Mouse (Mus musculus): Measurements from ENCODE around the gene Lhx1. TPM values are rescaled to one million over a fixed set of nuclear protein-coding genes. Genes with fewer than 3 reads are reported as not detected.

Gene Lhx1
- total RNA-seq (2021): not detected in 2 replicates
- long read RNA-seq: 0 reads

- DNase-seq: peak; percentile 31
Observed at GRCm38 (mm10) chr11:84525421-84526274, at the start of gene Lhx1. Lhx1 (minus strand) TSS chr11:84525535.

DNA sequence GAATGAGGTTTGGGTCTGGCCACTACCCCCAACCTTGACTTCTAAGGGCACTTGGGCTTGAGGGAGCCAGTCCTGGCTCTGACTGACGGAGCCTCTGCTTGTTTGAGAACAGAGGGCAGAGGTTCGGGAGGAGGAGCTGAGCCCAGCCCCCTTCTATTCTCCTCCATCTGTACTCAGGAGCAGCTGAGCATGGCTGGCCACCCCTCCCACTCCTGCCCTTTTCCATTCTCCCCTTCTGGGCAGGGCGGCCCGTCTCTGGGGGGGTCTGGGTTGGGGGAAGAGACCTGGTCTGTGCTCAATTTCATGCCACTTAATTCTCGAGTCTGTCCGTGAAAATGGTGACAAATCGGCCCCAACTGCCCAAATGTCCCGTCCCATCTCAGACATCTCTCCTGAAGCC lies 49.5 kb upstream of the Lhx1 start:
- DNase-seq: no peak

DNA sequence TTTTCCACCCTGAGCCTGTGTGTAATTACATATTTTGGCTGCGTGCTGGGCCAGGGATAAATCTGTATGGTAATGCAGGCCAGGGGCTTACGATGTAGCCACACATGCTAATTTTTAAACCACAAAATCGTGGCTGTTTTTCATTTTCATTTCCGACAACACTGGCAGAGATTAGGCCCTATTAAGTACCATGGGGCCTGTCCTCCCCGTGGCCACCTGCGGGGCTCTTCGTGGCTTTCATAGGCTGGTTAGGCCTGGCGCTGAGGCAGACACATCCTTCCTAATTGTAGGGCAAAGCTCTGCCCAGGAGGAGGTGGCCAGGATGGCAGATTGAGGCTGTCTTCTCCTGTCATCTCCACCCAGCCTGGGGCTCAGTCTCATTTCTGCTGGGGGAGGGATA lies 48.3 kb upstream of the Lhx1 start:
- no peak for DNase-seq

DNA sequence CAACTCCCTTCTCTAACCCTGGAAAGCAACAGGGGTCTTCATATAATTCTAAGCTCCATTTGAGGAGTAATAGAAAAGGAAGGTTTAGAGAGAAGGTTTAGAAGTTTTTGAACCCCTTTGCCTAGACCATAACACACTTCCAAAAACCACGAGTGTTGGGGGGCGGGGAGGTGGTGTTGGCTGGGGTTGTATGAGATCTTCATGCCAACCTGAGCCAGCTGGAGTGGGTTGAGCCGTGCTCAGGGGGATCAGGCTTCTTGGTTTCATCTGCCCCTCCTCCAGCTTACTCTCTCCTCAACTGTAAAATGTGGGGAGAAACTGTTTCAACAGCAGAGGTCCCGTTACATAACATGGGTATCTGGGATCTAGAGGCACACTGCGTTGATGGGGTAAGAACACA lies 45.5 kb upstream of the Lhx1 start:
- DNase-seq: no peak

- no peak for DNase-seq
Observed at GRCm38 (mm10) chr11:84570392-84570791, 45.1 kb upstream of the Lhx1 start.

GRCm38 (mm10) chr11:84569052-84569751 lies 43.9 kb upstream of the Lhx1 start:
- no peak for DNase-seq

- DNase-seq: no peak
Observed at GRCm38 (mm10) chr11:84568482-84568881, 43.1 kb upstream of the Lhx1 start.

GRCm38 (mm10) chr11:84566691-84567090 lies 41.4 kb upstream of the Lhx1 start:
- no peak for DNase-seq

GRCm38 (mm10) chr11:84565224-84565623 lies 39.9 kb upstream of the Lhx1 start:
- no peak for DNase-seq

GRCm38 (mm10) chr11:84563360-84563759 lies 38.0 kb upstream of the Lhx1 start:
- no peak for DNase-seq

DNA sequence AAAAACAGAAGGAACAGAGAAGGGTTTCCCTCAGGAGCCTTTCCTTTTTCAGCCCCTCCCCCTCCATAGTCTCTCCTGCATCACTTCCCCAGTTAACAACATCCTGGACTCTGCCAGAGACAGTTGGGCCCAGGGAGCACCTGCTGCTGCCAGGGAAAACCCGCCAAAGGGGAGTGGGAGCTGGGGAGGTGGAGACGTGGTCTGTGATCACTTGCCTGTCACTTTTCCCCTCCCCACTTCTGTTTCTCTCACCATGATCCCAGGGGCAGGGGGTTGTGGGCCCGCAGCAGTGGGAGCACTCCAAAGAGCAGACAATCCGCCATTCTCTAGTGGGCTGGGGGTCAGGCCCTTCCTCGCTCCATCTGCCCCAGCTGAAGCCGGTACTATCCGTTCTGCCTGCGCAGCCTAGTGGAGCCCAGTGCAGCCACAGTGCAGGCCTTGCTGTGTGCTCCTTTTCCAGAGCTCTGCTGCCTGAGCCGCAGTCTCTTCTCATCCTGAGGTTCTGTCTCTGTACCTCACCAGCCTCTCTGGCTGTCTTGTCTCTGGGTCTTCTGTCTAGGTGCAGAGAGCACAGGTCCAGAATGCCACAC lies 37.5 kb upstream of the Lhx1 start:
- no peak for DNase-seq

GRCm38 (mm10) chr11:84561546-84561945 lies 36.2 kb upstream of the Lhx1 start:
- DNase-seq: no peak

GRCm38 (mm10) chr11:84553821-84554450 lies 28.6 kb upstream of the Lhx1 start:
- no peak for DNase-seq

DNA sequence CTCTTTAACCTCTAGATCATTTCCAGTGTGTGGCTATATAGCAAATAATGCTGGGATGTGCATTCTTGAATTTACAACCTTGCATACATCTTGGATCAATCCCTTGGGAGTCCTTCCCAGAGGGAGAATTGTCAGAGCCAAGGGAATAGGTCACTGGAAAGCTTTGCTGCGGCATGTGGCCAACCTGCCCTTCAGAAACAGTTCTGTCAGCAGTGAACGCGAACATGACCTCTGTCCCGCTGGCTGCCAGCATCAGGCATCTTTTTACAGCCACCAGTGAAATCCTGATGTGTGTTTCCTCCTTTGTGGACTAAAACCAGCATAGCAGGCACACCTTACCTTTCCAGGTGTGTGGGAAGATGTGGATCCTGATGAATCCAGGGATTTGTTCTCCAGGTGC lies 26.0 kb upstream of the Lhx1 start:
- DNase-seq: no peak

GRCm38 (mm10) chr11:84549258-84549791 lies 24.0 kb upstream of the Lhx1 start:
- DNase-seq: no peak

DNA sequence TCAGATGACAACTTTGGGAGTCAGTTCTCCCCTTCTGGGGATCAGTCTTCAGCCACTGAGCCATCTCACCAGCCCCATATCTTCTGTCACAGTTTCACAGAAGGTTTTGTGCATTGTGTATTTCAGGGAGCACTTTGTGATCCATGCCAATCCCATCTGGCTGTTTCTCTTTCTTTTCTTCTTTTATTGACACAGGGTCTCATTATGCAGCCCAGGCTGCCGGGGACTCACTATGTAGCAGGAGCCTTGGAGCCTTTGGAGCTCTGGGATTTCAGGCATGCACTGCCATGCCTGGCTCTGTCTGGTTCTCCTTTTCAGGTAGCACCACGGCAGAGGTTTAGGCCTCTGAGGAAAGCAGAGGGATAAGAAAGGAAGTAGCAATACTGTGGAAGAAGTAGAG lies 23.0 kb upstream of the Lhx1 start:
- DNase-seq: no peak

- DNase-seq: no peak
Observed at GRCm38 (mm10) chr11:84539981-84540380, 14.6 kb upstream of the Lhx1 start.

GRCm38 (mm10) chr11:84529797-84530703 lies 4.7 kb upstream of the Lhx1 start:
- DNase-seq: no peak

DNA sequence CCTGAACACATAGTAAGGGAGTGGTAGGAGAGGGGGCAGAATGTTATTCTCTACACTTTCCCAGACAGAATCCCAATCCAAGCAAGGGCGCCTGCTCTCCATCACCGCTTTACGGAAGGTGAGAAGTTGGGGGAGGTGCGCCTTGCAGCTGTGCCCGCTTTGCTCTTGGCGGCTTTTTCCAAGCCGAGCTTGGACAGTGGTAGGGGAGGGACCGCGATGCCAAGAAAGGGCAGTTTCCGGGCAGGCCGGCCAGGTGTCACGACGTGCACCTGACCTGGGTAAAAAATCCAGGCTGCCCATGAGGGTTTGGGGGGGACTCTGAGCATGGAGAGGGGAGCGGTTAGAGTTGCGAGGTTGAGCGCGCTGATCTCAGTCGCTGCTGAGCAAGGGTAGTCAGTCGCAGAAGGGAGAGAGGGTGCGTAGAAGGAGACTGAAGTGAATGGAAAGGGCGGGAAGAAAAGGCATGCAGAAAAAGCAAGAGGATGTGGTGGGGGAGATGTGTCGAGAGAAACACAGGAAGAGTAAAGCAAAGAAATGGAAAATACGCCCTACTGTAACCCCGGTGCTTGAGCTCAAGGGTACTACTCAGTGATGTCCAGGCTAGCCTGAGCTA lies 3.9 kb upstream of the Lhx1 start:
- no peak for DNase-seq

DNA sequence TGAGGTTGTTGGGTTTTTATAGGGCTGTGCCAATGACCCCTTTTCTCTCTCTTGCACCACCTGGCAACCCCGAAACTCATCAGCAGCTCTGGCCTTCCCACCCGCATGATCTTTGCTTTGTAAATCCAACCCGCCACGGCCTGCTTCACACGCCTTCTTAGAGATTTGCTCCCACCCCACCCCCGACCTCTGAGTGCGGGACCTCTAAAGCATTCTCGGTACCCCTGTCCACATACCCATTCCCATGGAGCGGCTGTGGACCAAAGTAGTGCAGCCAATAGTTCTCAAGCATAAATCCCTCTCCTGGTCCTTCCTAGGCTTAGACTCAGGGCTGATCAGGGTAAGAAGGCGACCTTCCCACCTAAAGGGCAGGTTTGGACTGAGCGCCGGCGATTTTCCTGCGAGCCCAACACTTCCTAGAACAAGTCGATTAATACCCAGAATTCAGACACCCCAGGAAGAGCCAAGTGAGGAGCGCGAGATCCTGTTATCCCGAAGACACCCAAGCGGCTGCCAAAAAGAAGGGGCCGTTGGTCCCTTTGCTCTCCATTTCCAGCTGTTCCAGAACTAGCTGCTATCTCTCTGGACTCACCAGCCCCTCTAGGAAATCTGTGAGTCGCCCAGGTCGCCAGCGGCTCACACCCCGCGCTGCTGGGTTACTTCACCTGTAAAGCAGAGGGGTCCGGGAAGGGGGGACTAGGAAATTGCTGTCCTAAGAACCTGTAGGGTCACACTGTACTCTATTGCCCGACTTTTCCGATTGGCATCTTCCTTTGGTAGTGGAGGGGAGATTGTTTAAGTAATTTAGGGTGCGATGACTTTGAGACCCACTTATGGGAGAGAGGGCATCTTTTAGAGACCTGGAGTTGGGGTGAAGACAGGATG lies 1.9 kb upstream of the Lhx1 start:
- DNase-seq: no peak

Measured in adrenal gland, postnatal 25 days (tissue).